Mouse (Mus musculus) intestine, postnatal 0 days (tissue): ENCODE measurements around the gene Arel1. TPM values are rescaled to one million over a fixed set of nuclear protein-coding genes. Genes with fewer than 3 reads are reported as not detected.

Source experiments
- ATAC-seq: fragments of 200-750 bp; cut with Nextera tagmentation; 2 replicates; pipeline ENCODE4 v1.8.0; 2017; ENCODE audit warnings: mild to moderate bottlenecking, moderate TSS enrichment, moderate library complexity
- H3K27ac ChIP-seq: fragments of 300-500 bp; sonication (generic); 2 replicates; pipeline ENCODE4 v1.5.1; 2014; ENCODE audit warnings: mild to moderate bottlenecking, low read depth, low read length, moderate library complexity
- H3K27me3 ChIP-seq: fragments of 300-500 bp; sonication (generic); replicated peaks from 2 replicates; pipeline ENCODE4 v1.6.1; 2014; ENCODE audit warnings: low read length, mixed read lengths; ENCODE audit not compliant: control insufficient read depth, insufficient read depth
- H3K36me3 ChIP-seq: fragments of 300-500 bp; sonication (generic); 2 replicates; pipeline ENCODE4 v1.6.1; 2014; ENCODE audit warnings: mild to moderate bottlenecking, moderate library complexity; ENCODE audit not compliant: control insufficient read depth, insufficient read depth
- H3K4me1 ChIP-seq: fragments of 300-500 bp; sonication (generic); replicated peaks from 2 replicates; pipeline ENCODE4 v1.6.1; 2014; ENCODE audit warnings: antibody characterized with exemption, low read length, mixed read lengths; ENCODE audit not compliant: control insufficient read depth, insufficient read depth
- H3K4me2 ChIP-seq: fragments of 300-500 bp; sonication (generic); replicated peaks from 2 replicates; pipeline ENCODE4 v1.6.1; 2014; ENCODE audit warnings: low read depth, mild to moderate bottlenecking, moderate library complexity
- H3K4me3 ChIP-seq: fragments of 300-500 bp; sonication (generic); 2 replicates; pipeline ENCODE4 v1.5.1; 2014; ENCODE audit warnings: low read depth, low read length
- H3K9ac ChIP-seq: fragments of 300-500 bp; sonication (generic); 2 replicates; pipeline ENCODE4 v1.6.1; 2014; ENCODE audit warnings: mild to moderate bottlenecking, low read depth, low read length
- H3K9me3 ChIP-seq: fragments of 300-500 bp; sonication (generic); 2 replicates; pipeline ENCODE4 v1.6.1; 2016; ENCODE audit warnings: mixed run types; ENCODE audit not compliant: control insufficient read depth
- CTCF ChIP-seq: sonication (generic); IDR thresholded peaks from 2 replicates; pipeline ENCODE4 v1.5.1; 2016; ENCODE audit warnings: low read depth, mild to moderate bottlenecking, control low read depth, antibody characterized with exemption, moderate library complexity
- WGBS: fragments of 180-500 bp; shearing (Covaris S2); extraction: QIAGEN DNeasy Blood & Tissue Kit; methylation state at CpG from one replicate; pipeline ENCODE4 v1.1.7; 2014; 5-methylcytosine and 5-hydroxymethylcytosine counted together
- polyA plus RNA-seq: library from polyadenylated mRNA; unstranded; fragments of >200 nt; fragmentation: Nextera tagmentation; extraction: Ambion mirVana; gene quantifications from 2 replicates; pipeline ENCODE4 v1.2.1, GENCODE M21; 2015

The Arel1 gene
- polyA plus RNA-seq, 1 experiment from 2014 or later = 5.1 TPM

GRCm38 (mm10) chr12:84912652-84913104, 58.0 kb downstream of the Arel1 start:
- H3K27me3 ChIP-seq = no peaks in the 10 kb centered on the region
- no peaks in the 10 kb centered on the region for H3K9me3 ChIP-seq
- H3K36me3 ChIP-seq = no peaks in the 10 kb centered on the region
- H3K9ac ChIP-seq = no peak overlapping the region
- no peak for TF ChIP-seq CTCF
- WGBS = 80% methylated on average over 4 of the region's 4 CpGs
- no peaks in the 10 kb centered on the region for H3K4me1 ChIP-seq
- ATAC-seq = no peak
- H3K4me2 ChIP-seq = no peak overlapping the region
- no peak overlapping the region; the same call in 1 of the 2 replicates for H3K27ac ChIP-seq
- no peak overlapping the region for H3K4me3 ChIP-seq

DNA sequence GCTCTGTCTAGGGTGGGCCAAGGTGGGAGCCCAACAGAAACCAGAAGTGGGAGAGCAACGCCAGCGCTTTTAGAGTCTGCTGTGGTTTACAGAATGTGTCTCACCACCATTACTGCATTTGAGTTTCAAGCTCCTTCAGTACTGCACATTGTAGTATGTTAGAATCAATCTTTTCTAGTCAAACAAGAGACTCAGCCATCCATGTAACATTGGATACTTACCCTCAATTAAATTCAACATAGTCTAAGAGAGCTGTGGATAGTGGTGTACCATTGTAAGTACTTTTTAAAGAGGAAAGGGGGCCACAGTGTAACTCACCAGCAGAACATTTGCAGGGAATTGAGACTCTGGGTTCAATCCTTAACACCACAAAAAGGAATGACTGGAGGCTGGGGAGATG, 59.1 kb downstream of the Arel1 start:
- H3K4me2 ChIP-seq = no peak overlapping the region
- H3K9ac ChIP-seq = no peak overlapping the region
- no peaks in the 10 kb centered on the region for H3K36me3 ChIP-seq
- no peaks in the 10 kb centered on the region for H3K4me1 ChIP-seq
- no peak for TF ChIP-seq CTCF
- ATAC-seq = no peak
- no peaks in the 10 kb centered on the region for H3K27me3 ChIP-seq
- no peaks in the 10 kb centered on the region for H3K9me3 ChIP-seq
- 86% methylated on average over 2 of the region's 2 CpGs for WGBS
- no peak overlapping the region for H3K4me3 ChIP-seq
- H3K27ac ChIP-seq = no peak overlapping the region

GRCm38 (mm10) chr12:84910066-84910465, 60.6 kb downstream of the Arel1 start:
- no peak for TF ChIP-seq CTCF
- Histone ChIP-seq H3K27me3 (no peaks in the 10 kb centered on the region), H3K27ac (no peak overlapping the region), H3K4me3 (no peak overlapping the region), H3K4me2 (no peak overlapping the region), H3K36me3 (no peaks in the 10 kb centered on the region), H3K9me3 (no peaks in the 10 kb centered on the region), H3K4me1 (no peaks in the 10 kb centered on the region), H3K9ac (no peak overlapping the region)
- no peak for ATAC-seq
- 92% methylated on average over 4 of the region's 4 CpGs for WGBS

GRCm38 (mm10) chr12:84907627-84908480, 62.8 kb downstream of the Arel1 start:
- Histone ChIP-seq H3K9ac (no peak overlapping the region), H3K27me3 (no peaks in the 10 kb centered on the region), H3K4me1 (no peaks in the 10 kb centered on the region), H3K27ac (no peak overlapping the region), H3K9me3 (no peaks in the 10 kb centered on the region), H3K4me2 (no peak overlapping the region), H3K4me3 (no peak overlapping the region), H3K36me3 (no peaks in the 10 kb centered on the region)
- TF ChIP-seq CTCF = no peak
- 63% methylated on average over 10 of the region's 10 CpGs for WGBS
- ATAC-seq = 0 out of 2 replicates have a peak, but pooled peaks have one; percentile 33

DNA sequence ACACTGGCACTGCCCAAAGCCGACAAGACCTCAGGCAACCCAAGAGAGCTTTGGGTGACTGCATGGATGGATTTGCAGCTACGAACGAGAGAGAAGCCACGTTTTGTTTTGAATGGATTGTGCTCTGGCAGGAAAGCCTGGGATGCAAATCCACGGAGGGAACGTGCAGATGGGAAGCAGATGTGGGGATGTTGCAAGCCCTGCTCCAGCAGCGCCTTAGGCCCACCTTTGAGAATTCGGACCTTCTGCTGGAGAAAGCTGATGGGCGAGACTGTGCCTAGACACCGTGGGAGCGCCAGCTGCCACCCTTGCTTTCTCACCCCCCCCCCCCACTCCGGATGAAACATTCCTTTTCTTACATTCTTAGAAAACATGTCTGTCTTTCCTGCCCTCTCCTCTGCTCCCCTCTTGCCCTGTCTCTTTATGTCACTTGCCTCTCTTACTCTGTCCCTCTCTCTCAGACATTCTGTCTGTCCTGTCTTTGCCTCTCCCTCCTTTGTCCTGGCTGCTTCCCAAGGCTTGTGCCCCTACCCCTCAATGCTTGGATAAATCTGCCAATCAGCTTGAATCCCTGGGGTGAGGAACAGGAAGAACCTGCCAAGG, 63.6 kb downstream of the Arel1 start:
- no peaks in the 10 kb centered on the region for H3K36me3 ChIP-seq
- H3K4me3 ChIP-seq = no peak overlapping the region
- TF ChIP-seq CTCF = no peak
- no peaks in the 10 kb centered on the region for H3K9me3 ChIP-seq
- no peak overlapping the region for H3K9ac ChIP-seq
- no peak for ATAC-seq
- H3K27me3 ChIP-seq = no peaks in the 10 kb centered on the region
- H3K4me2 ChIP-seq = no peak overlapping the region
- no peaks in the 10 kb centered on the region for H3K4me1 ChIP-seq
- WGBS = 74% methylated on average over 12 of the region's 12 CpGs
- H3K27ac ChIP-seq = no peak overlapping the region

DNA sequence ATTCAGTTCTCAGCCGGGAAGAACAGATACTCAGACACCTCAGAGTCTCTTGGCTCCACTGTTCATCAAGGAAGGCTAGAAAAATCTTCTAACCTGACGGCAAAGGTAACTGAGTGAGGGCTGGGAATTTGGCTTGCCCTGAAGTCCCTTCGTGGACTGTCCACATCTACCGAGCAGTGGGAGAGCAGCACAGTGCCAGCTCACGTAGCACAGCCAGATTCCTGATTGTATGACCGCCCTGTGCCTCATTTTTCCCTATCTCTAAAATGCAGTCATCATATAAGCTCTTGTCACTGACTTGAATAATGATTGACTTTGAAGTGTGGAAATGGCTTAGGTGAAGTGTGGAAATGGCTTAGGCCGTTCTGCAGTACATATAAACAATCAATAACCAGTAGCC, 66.3 kb downstream of the Arel1 start:
- no peak overlapping the region for H3K27ac ChIP-seq
- no peak for TF ChIP-seq CTCF
- no peaks in the 10 kb centered on the region for H3K4me1 ChIP-seq
- no peak for ATAC-seq
- H3K9ac ChIP-seq = no peak overlapping the region
- H3K4me2 ChIP-seq = no peak overlapping the region
- no peaks in the 10 kb centered on the region for H3K27me3 ChIP-seq
- no peak overlapping the region for H3K4me3 ChIP-seq
- no peaks in the 10 kb centered on the region for H3K36me3 ChIP-seq
- H3K9me3 ChIP-seq = no peaks in the 10 kb centered on the region
- 58% methylated on average over 7 of the region's 7 CpGs for WGBS
